Mouse (Mus musculus) activated CD4-positive, CD25-positive, alpha-beta regulatory T cell, adult 4 months (primary cell): ENCODE results near the gene Ppp1r35. TPM values are rescaled to one million over a fixed set of nuclear protein-coding genes. Genes with fewer than 3 reads are reported as not detected.
"Not testable (repeated sequence)": the region's sequence is repeated elsewhere in the genome, so short reads cannot be mapped to it uniquely, and the experiment has no call there.

Experiments used
- ATAC-seq: one replicate; pipeline ENCODE4 v1.8.0; 2017
- polyA plus RNA-seq, 2 experiments: library from polyadenylated mRNA; unstranded; fragments of 100-300 nt; shearing (Covaris generic); gene quantifications; one replicate each; pipeline ENCODE4 v1.2.1; 2017

Ppp1r35 gene
- polyA plus RNA-seq, result 1 to 10 TPM; 7.2 to 8.8 TPM

GRCm38 (mm10) chr5:137778635-137779034, at the start of gene Ppp1r35:
Gene Ppp1r35, plus strand, starts transcription at chr5:137778849.
- peak; percentile 95 for ATAC-seq

- no peak for ATAC-seq
Observed at GRCm38 (mm10) chr5:137733638-137734288, 44.9 kb upstream of the Ppp1r35 start.

GRCm38 (mm10) chr5:137734289-137735061, 44.2 kb upstream of the Ppp1r35 start:
- no peak for ATAC-seq

DNA sequence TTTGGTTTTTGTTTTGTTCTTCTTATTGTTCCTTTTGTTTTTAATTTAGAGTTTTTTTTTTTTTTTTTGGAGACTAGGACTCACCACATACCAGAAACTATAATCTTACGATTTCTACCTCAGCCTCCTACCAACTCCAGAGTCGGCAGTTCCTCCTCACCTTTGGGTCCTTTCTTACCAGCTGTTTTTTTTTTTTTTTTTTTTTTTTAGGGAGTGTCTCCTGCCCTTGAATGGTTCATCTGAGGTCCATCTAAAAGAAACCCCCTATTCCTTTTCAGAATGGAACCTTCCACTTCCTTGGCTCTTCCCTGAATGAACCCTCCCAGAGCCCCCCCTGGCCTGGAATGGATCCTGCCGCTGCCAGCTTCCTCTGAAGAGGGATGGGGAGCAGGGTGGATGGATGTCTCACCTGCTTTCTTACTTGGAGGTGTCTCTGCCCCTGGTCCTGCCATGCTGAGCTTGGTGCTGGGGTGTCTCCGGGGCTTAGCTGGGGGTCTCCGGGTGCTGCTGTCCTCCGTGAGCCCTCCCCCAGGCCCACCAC, 41.2 kb upstream of the Ppp1r35 start:
- ATAC-seq, result no peak

- ATAC-seq, result no peak
Observed at GRCm38 (mm10) chr5:137738516-137738915, 40.1 kb upstream of the Ppp1r35 start.

DNA sequence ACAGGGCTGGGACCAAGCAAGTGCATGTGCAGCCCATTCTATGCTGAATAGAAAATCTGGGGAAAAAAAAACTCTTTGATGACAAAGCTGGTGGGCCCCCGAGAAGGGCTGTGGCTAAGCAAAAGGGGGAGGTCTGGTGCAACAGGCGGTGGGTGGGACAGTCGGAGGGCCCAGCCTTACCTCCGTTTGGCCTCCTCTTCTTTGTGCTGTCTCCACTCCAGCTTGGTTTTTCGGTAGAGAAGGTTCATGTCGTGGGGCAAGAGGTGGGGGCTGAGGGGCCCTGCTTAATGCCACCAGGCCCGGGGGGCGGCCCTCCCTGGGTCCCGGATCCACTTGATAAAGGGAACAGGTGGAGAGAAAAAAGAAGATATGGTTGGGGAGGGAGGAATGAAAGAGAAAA, 39.2 kb upstream of the Ppp1r35 start:
- no peak for ATAC-seq

- ATAC-seq, result no peak
Observed at GRCm38 (mm10) chr5:137740506-137740905, 38.1 kb upstream of the Ppp1r35 start.

GRCm38 (mm10) chr5:137741023-137741931, 37.4 kb upstream of the Ppp1r35 start, which contains the start of gene Nyap1:
Gene Nyap1, minus strand, starts transcription at chr5:137741607.
- ATAC-seq, result peak; percentile 37

- ATAC-seq, result no peak
Observed at GRCm38 (mm10) chr5:137742048-137742447, 36.6 kb upstream of the Ppp1r35 start.

GRCm38 (mm10) chr5:137742836-137743235, 35.8 kb upstream of the Ppp1r35 start:
- ATAC-seq, result no peak

DNA sequence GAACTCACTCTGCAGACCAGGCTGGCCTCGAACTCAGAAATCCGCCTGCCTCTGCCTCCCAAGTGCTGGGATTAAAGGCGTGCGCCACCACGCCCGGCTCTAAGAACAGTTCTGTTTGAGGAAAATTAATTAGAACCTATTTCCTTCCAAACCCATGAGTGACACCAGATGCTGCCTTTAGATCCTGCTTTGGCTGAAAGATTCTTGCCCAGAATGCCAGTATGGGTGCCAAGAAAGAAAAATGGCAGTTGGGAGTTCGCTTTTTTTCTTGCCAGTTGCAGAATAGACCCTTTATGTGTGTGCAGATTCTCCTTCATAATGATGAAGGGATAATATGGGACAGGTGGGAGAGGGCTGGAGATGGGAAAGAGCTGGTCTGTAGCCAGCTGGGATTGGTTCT, 34.5 kb upstream of the Ppp1r35 start:
- ATAC-seq, result no peak

DNA sequence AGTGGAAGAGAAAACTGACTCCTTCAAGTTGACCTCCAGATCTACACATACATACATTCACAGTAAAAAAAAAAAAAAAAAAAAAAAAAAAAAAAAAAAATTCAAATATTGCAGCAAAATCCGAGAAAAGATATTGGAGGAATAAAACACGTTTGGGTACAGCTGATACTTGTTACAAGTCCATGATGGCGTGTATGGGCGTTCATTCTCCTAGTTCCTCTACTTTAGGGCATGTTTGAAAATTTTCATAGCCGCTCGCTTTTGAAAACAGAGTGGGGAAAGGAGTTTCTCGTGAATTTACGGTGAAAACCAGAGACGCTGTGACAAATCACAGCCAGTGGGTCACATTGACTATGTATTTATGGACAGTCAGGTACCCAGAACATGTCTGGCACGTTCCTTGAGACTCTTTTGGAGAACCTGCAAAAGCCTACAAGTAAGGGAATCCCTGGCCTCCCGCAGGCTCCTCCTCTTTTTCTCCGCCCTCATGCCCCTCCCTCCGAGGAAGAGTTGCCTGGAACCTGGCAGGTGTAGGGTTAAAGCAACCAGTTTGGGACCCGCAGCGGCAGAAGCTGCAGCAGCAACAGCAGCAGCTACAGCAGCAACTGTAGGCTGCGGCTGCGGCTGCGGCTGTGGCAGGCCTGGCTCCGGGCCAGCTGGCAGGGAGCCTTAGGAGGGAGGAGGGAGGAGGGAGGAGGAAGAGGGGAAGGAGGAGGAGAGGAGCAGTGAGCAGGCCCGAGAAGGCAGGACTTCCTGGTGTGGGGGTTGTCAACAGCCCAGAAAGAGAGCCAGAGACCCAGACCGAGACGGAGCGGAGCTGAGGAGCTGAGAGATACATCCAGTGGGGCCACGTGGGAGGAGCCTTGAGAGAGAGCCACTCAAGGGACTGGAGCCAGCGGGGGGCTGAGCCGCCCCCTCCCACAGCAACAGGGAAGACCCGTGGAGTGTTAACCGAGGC, 33.2 kb upstream of the Ppp1r35 start, which contains the start of gene Tsc22d4:
Gene Tsc22d4, plus strand, starts transcription at position 517 of the 958 bp plus-strand sequence.
- peak; percentile 73 for ATAC-seq

- peak; percentile 7 for ATAC-seq
Observed at GRCm38 (mm10) chr5:137746282-137746850, 32.3 kb upstream of the Ppp1r35 start.

GRCm38 (mm10) chr5:137746851-137747325, 31.8 kb upstream of the Ppp1r35 start:
- no peak for ATAC-seq

GRCm38 (mm10) chr5:137747326-137747961, 31.2 kb upstream of the Ppp1r35 start:
- ATAC-seq, result peak; percentile 31

- ATAC-seq, result no peak
Observed at GRCm38 (mm10) chr5:137748130-137748770, 30.4 kb upstream of the Ppp1r35 start.

- peak; percentile 37 for ATAC-seq
Observed at GRCm38 (mm10) chr5:137749196-137749836, 29.3 kb upstream of the Ppp1r35 start.

DNA sequence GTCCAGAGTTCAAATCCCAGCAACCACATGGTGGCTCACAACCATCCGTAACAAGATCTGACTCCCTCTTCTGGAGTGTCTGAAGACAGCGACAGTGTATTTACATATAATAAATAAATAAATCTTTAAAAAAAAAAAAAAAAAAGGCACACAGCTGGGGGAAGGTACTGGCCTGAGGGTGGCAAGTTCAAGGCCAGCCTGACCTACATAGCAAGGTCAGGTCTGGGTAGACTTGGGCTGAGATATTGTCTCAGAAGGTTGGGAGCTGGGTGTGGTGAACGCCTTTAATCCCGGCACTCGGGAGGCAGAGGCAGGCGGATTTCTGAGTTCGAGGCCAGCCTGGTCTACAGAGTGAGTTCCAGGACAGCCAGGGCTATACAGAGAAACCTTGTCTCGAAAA, 28.4 kb upstream of the Ppp1r35 start:
- not testable (repeated sequence) for ATAC-seq

GRCm38 (mm10) chr5:137751221-137751887, 27.3 kb upstream of the Ppp1r35 start:
- no peak for ATAC-seq
